Mouse (Mus musculus) thymus, adult 2 months (tissue): ENCODE measurements around the gene Adgre5.

Experiments used
- CTCF ChIP-seq: fragments of 200-500 bp; IDR thresholded peaks from 2 replicates; pipeline ENCODE4 v1.5.1; 2012; ENCODE audit warnings: mild to moderate bottlenecking, control low read depth, low read length, moderate library complexity, borderline replicate concordance; ENCODE audit not compliant: control insufficient read depth, poor library complexity, insufficient read depth; ENCODE audit errors: extremely low read depth
- POLR2A ChIP-seq: fragments of 200-500 bp; IDR thresholded peaks from 2 replicates; pipeline ENCODE4 v1.6.1; 2012; ENCODE audit warnings: mild to moderate bottlenecking, low read length, control low read depth, moderate library complexity; ENCODE audit not compliant: control insufficient read depth, poor library complexity, insufficient read depth; ENCODE audit errors: extremely low read depth

DNA sequence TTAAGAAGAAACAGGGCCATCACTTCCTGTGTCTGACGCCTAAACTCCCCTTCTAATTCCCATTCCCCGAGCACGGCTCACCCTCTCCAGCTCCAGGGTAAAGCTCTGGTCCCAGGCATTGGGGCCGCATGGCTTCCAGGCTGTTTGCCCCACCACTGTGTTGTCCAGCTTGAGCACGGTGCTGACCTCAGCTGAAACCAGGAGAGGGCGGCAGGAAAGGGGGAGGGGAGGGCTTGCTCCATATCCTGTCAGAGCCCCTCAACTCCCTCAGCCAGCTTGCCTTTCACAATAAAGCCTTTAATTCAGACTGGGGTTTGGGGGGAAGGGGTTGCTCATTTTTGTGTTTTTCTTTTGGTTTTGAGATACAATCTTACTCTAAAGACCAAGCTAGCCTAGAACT lies 60.0 kb downstream of the Adgre5 start:
- TF ChIP-seq POLR2A (no peak), CTCF (no peak)
